Mouse (Mus musculus): ENCODE results near the gene Pmepa1. TPM values are rescaled to one million over a fixed set of nuclear protein-coding genes. Genes with fewer than 3 reads are reported as not detected.

Gene Pmepa1
- total RNA-seq, 2 experiments from 2014 or later, result 28.6 to 35.0 TPM

GRCm38 (mm10) chr2:173194796-173195195 lies 81.5 kb downstream of the Pmepa1 start:
- DNase-seq (ENCODE audit: low spot score in 2 of 2), result no peak

GRCm38 (mm10) chr2:173187182-173187855 lies 89.0 kb downstream of the Pmepa1 start:
- DNase-seq (ENCODE audit: low spot score in 2 of 2), result no peak

- DNase-seq (ENCODE audit: low spot score in 2 of 2), result peak; percentile 82 to 87
These were observed 90.0 kb downstream of the Pmepa1 start for GRCm38 (mm10) chr2:173186047-173186943.

GRCm38 (mm10) chr2:173185282-173185681 lies 91.1 kb downstream of the Pmepa1 start:
- no peak for DNase-seq (ENCODE audit: low spot score in 2 of 2)

GRCm38 (mm10) chr2:173184475-173185080 lies 91.8 kb downstream of the Pmepa1 start:
- DNase-seq (ENCODE audit: low spot score in 2 of 2), result no peak

- DNase-seq (ENCODE audit: low spot score in 2 of 2), result peak in 1 of 2 experiments; percentile 52
These were observed 92.4 kb downstream of the Pmepa1 start for GRCm38 (mm10) chr2:173183836-173184460.

GRCm38 (mm10) chr2:173183311-173183710 lies 93.0 kb downstream of the Pmepa1 start:
- no peak for DNase-seq (ENCODE audit: low spot score in 2 of 2)

GRCm38 (mm10) chr2:173182796-173183195 lies 93.5 kb downstream of the Pmepa1 start:
- DNase-seq (ENCODE audit: low spot score in 2 of 2), result no peak

GRCm38 (mm10) chr2:173181901-173182300 lies 94.4 kb downstream of the Pmepa1 start:
- DNase-seq (ENCODE audit: low spot score in 2 of 2), result no peak

GRCm38 (mm10) chr2:173181486-173181885 lies 94.8 kb downstream of the Pmepa1 start:
- DNase-seq (ENCODE audit: low spot score in 2 of 2), result no peak

- no peak for DNase-seq (ENCODE audit: low spot score in 2 of 2)
These were observed 95.5 kb downstream of the Pmepa1 start for GRCm38 (mm10) chr2:173180721-173181388.

- no peak for DNase-seq (ENCODE audit: low spot score in 2 of 2)
These were observed 96.3 kb downstream of the Pmepa1 start for GRCm38 (mm10) chr2:173180026-173180425.

- DNase-seq (ENCODE audit: low spot score in 2 of 2), result no peak
These were observed 97.3 kb downstream of the Pmepa1 start for GRCm38 (mm10) chr2:173179046-173179445.

- no peak for DNase-seq (ENCODE audit: low spot score in 2 of 2)
These were observed 98.4 kb downstream of the Pmepa1 start for GRCm38 (mm10) chr2:173177951-173178350.

- no peak for DNase-seq (ENCODE audit: low spot score in 2 of 2)
These were observed 98.9 kb downstream of the Pmepa1 start for GRCm38 (mm10) chr2:173177481-173177880.

- DNase-seq (ENCODE audit: low spot score in 2 of 2), result no peak
These were observed 100.6 kb downstream of the Pmepa1 start for GRCm38 (mm10) chr2:173175703-173176102.

GRCm38 (mm10) chr2:173174569-173174968 lies 101.8 kb downstream of the Pmepa1 start:
- no peak for DNase-seq (ENCODE audit: low spot score in 2 of 2)

Measured in layer of hippocampus, postnatal 14 days (tissue).